Mouse (Mus musculus) layer of hippocampus, postnatal 10 days (tissue): Measurements from ENCODE around the gene Wdr18. TPM values are rescaled to one million over a fixed set of nuclear protein-coding genes. Genes with fewer than 3 reads are reported as not detected.

Experiments used
- DNase-seq, 2 experiments: peaks; one replicate each; pipeline ENCODE4 v3.0.0; 2021; ENCODE audit warnings: low spot score in 2 of 2
- total RNA-seq, 2 experiments: library from RNA; stranded (reverse); gene quantifications; 2 replicates each; pipeline ENCODE4 v1.2.3; 2021

Gene Wdr18
- total RNA-seq, 2 experiments from 2014 or later: 41.8 to 46.5 TPM

- DNase-seq: no peak
Observed at GRCm38 (mm10) chr10:79994397-79995115, 34.6 kb downstream of the Wdr18 start.

- DNase-seq: no peak
Observed at GRCm38 (mm10) chr10:79995636-79996035, 35.7 kb downstream of the Wdr18 start.

GRCm38 (mm10) chr10:79996272-79997033, 36.5 kb downstream of the Wdr18 start, which contains the start of gene Abca7:
Gene Abca7 (plus strand): TSS chr10:79996494.
- DNase-seq: peak; percentile 98 to 99

GRCm38 (mm10) chr10:79997034-79997760, 37.2 kb downstream of the Wdr18 start:
- DNase-seq: peak; percentile 66 to 79

GRCm38 (mm10) chr10:79997819-79998218, 37.9 kb downstream of the Wdr18 start:
- peak in 1 of 2 experiments; percentile 52 for DNase-seq

- DNase-seq: no peak
Observed at GRCm38 (mm10) chr10:80001945-80002344, 42.0 kb downstream of the Wdr18 start.

GRCm38 (mm10) chr10:80002829-80003228, 42.9 kb downstream of the Wdr18 start:
- DNase-seq: no peak

- no peak for DNase-seq
Observed at GRCm38 (mm10) chr10:80003374-80004232, 43.7 kb downstream of the Wdr18 start.

GRCm38 (mm10) chr10:80004233-80004705, 44.3 kb downstream of the Wdr18 start:
- DNase-seq: no peak

GRCm38 (mm10) chr10:80011740-80012139, 51.8 kb downstream of the Wdr18 start:
- DNase-seq: no peak

GRCm38 (mm10) chr10:80013609-80014008, 53.7 kb downstream of the Wdr18 start:
- no peak for DNase-seq

- DNase-seq: no peak
Observed at GRCm38 (mm10) chr10:80014484-80015290, 54.7 kb downstream of the Wdr18 start.

- no peak for DNase-seq
Observed at GRCm38 (mm10) chr10:80015583-80015982, 55.6 kb downstream of the Wdr18 start.

- DNase-seq: no peak
Observed at GRCm38 (mm10) chr10:80016511-80016910, 56.6 kb downstream of the Wdr18 start, which contains the start of gene Arhgap45. Gene Arhgap45 (plus strand): TSS chr10:80016653.

- no peak for DNase-seq
Observed at GRCm38 (mm10) chr10:80016931-80017330, 57.0 kb downstream of the Wdr18 start.

GRCm38 (mm10) chr10:80017361-80017760, 57.4 kb downstream of the Wdr18 start:
- no peak for DNase-seq

GRCm38 (mm10) chr10:80017771-80018170, 57.8 kb downstream of the Wdr18 start:
- no peak for DNase-seq

- DNase-seq: no peak
Observed at GRCm38 (mm10) chr10:80018739-80019297, 58.9 kb downstream of the Wdr18 start.

GRCm38 (mm10) chr10:80019471-80020131, 59.6 kb downstream of the Wdr18 start:
- no peak for DNase-seq
